Comparison of ENCODE assay signal across 19 mouse cellular contexts in the genomic region with DNA sequence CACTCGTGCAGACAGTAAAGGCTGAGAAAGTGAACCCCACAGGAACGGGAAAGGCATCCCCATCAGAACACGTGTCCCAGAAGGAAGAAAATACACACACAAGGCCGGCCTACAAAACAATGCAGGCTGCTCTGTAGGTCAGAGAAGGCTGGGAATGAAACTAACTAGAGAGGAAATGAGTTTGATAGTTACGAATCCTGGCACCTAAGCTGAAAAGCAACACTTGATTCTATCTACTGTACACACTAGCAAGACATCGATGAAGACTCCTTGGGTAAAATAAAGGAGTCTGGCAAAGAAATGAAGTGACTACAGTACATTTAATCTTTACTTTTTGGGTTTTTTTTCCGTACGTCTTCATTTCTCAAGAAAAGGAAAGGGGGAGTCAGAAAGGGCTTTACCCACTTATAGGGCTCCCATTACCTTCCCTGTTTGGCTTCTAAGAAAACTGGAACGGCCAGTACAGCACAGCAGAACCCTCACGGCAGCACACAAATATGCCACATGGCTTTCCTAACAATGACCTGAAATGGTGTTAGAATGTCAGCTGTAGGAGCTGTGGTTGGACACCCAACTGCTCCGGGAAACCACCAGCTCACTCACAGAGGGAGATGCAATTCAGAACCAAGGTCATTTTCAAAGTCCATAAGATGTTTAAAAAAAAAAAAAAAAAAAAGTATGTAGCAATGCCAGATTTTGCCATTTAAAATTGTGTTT. TPM values are rescaled to one million over a fixed set of nuclear protein-coding genes. Genes with fewer than 3 reads are reported as not detected.
A peak's percentile ranks its signal among the peaks of the same experiment; 100 is the strongest.
DNase-seq lines count a peak whose midpoint lies in the region; ATAC-seq and TF ChIP-seq lines count a peak whose summit lies in the region.
"Had no signal": no experiment of that assay in that cellular context is flagged by ENCODE, and none has a peak within 500 bp of the region (broad histone marks: within the 10 kb centered on the region; RNA-seq: fewer than 3 reads in every experiment).

No protein-coding gene starts in this region.

- H3K9me3 ChIP-seq in embryonic facial prominence, embryonic 14.5 days (ENCODE audit: control insufficient read depth, low read length): no peaks in the 10 kb centered on the region
- H3K9me3 ChIP-seq in limb, embryonic 13.5 days: no peaks in the 10 kb centered on the region
- H3K9me3 ChIP-seq: G1E; megakaryocyte, embryonic 14.5 days; neural tube, embryonic 12.5 days had no signal

- no peak overlapping the region for H3K4me3 ChIP-seq in spleen, adult 2 months (ENCODE audit: extremely low read depth, insufficient read depth, insufficient read length)
- H3K4me3 ChIP-seq in embryonic facial prominence, embryonic 14.5 days (ENCODE audit: low read depth, low read length): no peak overlapping the region
- H3K4me3 ChIP-seq in limb, embryonic 13.5 days: no peak overlapping the region
- H3K4me3 ChIP-seq: megakaryocyte, embryonic 14.5 days; neural tube, embryonic 12.5 days had no signal

- 0 out of 2 replicates have a peak overlapping the region, but pooled peaks have one; percentile 6 for H3K4me2 ChIP-seq in embryonic facial prominence, embryonic 14.5 days (ENCODE audit: low read depth, low read length)
- no peak overlapping the region for H3K4me2 ChIP-seq in limb, embryonic 13.5 days (replicated peaks)
- H3K4me2 ChIP-seq: neural tube, embryonic 12.5 days had no signal

- WGBS in spleen, adult 2 months: 95% methylated on average over 11 of the region's 11 CpGs
- 47% methylated on average over 11 of the region's 11 CpGs for WGBS in embryonic facial prominence, embryonic 14.5 days
- 58% methylated on average over 11 of the region's 11 CpGs for WGBS in limb, embryonic 13.5 days

- TF ChIP-seq POLR2A in spleen, adult 2 months (IDR thresholded peaks at IDR 0.05; ENCODE audit: low read depth, low read length): no peak

- intact Hi-C loops in left cerebral cortex, postnatal 36 days (cut with DNase I): no loop called here
- intact Hi-C loops in left cerebral cortex, postnatal 10 days (cut with DNase I): no loop called here

- H3K36me3 ChIP-seq in spleen, adult 2 months (ENCODE audit: control insufficient read depth, insufficient read depth, low read length): peaks cover 12% of the 10 kb centered on the region
- peaks cover 23% of the 10 kb centered on the region for H3K36me3 ChIP-seq in embryonic facial prominence, embryonic 14.5 days (ENCODE audit: control insufficient read depth, insufficient read depth, low read length)
- H3K36me3 ChIP-seq in limb, embryonic 13.5 days: peaks cover 30% of the 10 kb centered on the region

- ATAC-seq in embryonic facial prominence, embryonic 14.5 days (ENCODE audit: low read depth): peak; percentile 79
- ATAC-seq in limb, embryonic 13.5 days (ENCODE audit: low FRiP score, low read depth): peak; percentile 80
- ATAC-seq: forebrain, embryonic 14.5 days; midbrain, embryonic 16.5 days had no signal

- no peak for DNase-seq in spleen, adult 2 months (ENCODE audit: low read depth in 1 of 2, low spot score in 2 of 2)
- DNase-seq in spleen, postnatal 36 days (ENCODE audit: low spot score in 2 of 2): no peak
- no peak for DNase-seq in embryonic facial prominence, embryonic 14.5 days (ENCODE audit: low spot score)
- no peak for DNase-seq in left cerebral cortex, postnatal 36 days (ENCODE audit: low spot score in 2 of 2)
- no peak for DNase-seq in left cerebral cortex, postnatal 10 days (ENCODE audit: extremely low spot score in 1 of 2, low spot score in 2 of 2)
- DNase-seq in thymus, postnatal 10 days (ENCODE audit: low spot score in 2 of 2): no peak
- DNase-seq: cerebellum, postnatal 10 days; heart, adult 11 months; kidney, adult 8-10 months; kidney, postnatal 36 days; lung, postnatal 14 days; right cerebral cortex, postnatal 25 days; thymus, postnatal 4 days had no signal

- H3K9ac ChIP-seq in embryonic facial prominence, embryonic 14.5 days (ENCODE audit: low read depth, low read length): no peak overlapping the region
- no peak overlapping the region for H3K9ac ChIP-seq in limb, embryonic 13.5 days
- H3K9ac ChIP-seq: neural tube, embryonic 12.5 days had no signal

- 0 out of 2 replicates have a peak overlapping the region, but pooled peaks have one; percentile 15 for H3K27ac ChIP-seq in spleen, adult 2 months (ENCODE audit: insufficient read depth, low read length)
- peak overlapping the region; percentile 69 for H3K27ac ChIP-seq in embryonic facial prominence, embryonic 14.5 days (replicated peaks; ENCODE audit: low read depth, low read length)
- H3K27ac ChIP-seq in limb, embryonic 13.5 days: peak overlapping the region; percentile 39; the same call in 1 of the 2 replicates
- H3K27ac ChIP-seq: neural tube, embryonic 12.5 days had no signal

- TF ChIP-seq CTCF in spleen, adult 2 months (IDR thresholded peaks at IDR 0.05; ENCODE audit: extremely low read depth, insufficient read depth, insufficient read length, insufficient replicate concordance): no peak

- H3K27me3 ChIP-seq in spleen, adult 2 months (ENCODE audit: control insufficient read depth, insufficient read depth, low read length): no peaks in the 10 kb centered on the region
- H3K27me3 ChIP-seq in embryonic facial prominence, embryonic 14.5 days (replicated peaks; ENCODE audit: control insufficient read depth, insufficient read depth, low read length): no peaks in the 10 kb centered on the region
- no peaks in the 10 kb centered on the region for H3K27me3 ChIP-seq in limb, embryonic 13.5 days
- H3K27me3 ChIP-seq: megakaryocyte, embryonic 14.5 days; neural tube, embryonic 12.5 days had no signal

- H3K4me1 ChIP-seq in spleen, adult 2 months (ENCODE audit: control insufficient read depth, insufficient read depth, insufficient read length): no peaks in the 10 kb centered on the region
- H3K4me1 ChIP-seq in embryonic facial prominence, embryonic 14.5 days (ENCODE audit: control insufficient read depth, insufficient read depth, low read length): peaks cover 6% of the 10 kb centered on the region; the same call in 1 of the 2 replicates
- H3K4me1 ChIP-seq in limb, embryonic 13.5 days: peaks cover 7% of the 10 kb centered on the region; the same call in 1 of the 2 replicates
- H3K4me1 ChIP-seq: neural tube, embryonic 12.5 days had no signal

RNA-seq across cellular contexts. Expression of a gene that starts 45.7 kb away (rescaled TPM):
- 7.8 TPM in 2 replicates for polyA plus RNA-seq in spleen, adult 2 months (2012; rRNA removed)
- 34.3 and 40.7 TPM in 2 replicates for polyA plus RNA-seq in embryonic facial prominence, embryonic 14.5 days (2014; fragmentation: Nextera tagmentation; extraction: Ambion mirVana)
- 32.1 and 32.9 TPM in 2 replicates for polyA plus RNA-seq in limb, embryonic 13.5 days (2015; fragmentation: Nextera tagmentation; extraction: Ambion mirVana)
- total RNA-seq in left cerebral cortex, postnatal 36 days (2021): 10 to 100 TPM; 24.0 to 31.2 TPM
- total RNA-seq in left cerebral cortex, postnatal 10 days (2021): 10 to 100 TPM; 24.8 to 31.7 TPM

RNA-seq across cellular contexts. Expression of a gene that starts 45.8 kb away (rescaled TPM):
- 4.4 and 4.7 TPM in 2 replicates for polyA plus RNA-seq in spleen, adult 2 months (2012; rRNA removed)
- polyA plus RNA-seq in embryonic facial prominence, embryonic 14.5 days (2014; fragmentation: Nextera tagmentation; extraction: Ambion mirVana): 23.8 and 27.1 TPM in 2 replicates
- polyA plus RNA-seq in limb, embryonic 13.5 days (2015; fragmentation: Nextera tagmentation; extraction: Ambion mirVana): 20.1 and 21.1 TPM in 2 replicates
- 10 to 100 TPM; 69.6 to 77.5 TPM for total RNA-seq in left cerebral cortex, postnatal 36 days (2021)
- total RNA-seq in left cerebral cortex, postnatal 10 days (2021): 10 to 100 TPM; 62.4 to 67.1 TPM

Comparison
In these comparisons a context has a peak if more than half of its experiments do, and no peak if none do; other contexts are left out.
1. H3K27ac ChIP-seq: peak in every context shown above with its lines; median percentile 69 in embryonic facial prominence, embryonic 14.5 days; 39 in limb, embryonic 13.5 days; 15 in spleen, adult 2 months.